Mouse (Mus musculus) limb, embryonic 13.5 days (tissue): ENCODE measurements at regions not wholly inside any gene's neighbourhood (a gene's known extent, or its start where the extent isn't known, plus 50 kb on each side); places are given as distances from the start of the nearest gene placed in this dataset.

ENCODE experiments used
- ATAC-seq: fragments of 200-750 bp; cut with Nextera tagmentation; 2 replicates; pipeline ENCODE4 v1.8.0; 2017; ENCODE audit warnings: low read depth, moderate number of reproducible peaks, moderate TSS enrichment; ENCODE audit not compliant: low FRiP score
- H3K27ac ChIP-seq: fragments of 300-500 bp; sonication (generic); 2 replicates; pipeline ENCODE4 v1.5.1; 2015; ENCODE audit warnings: inconsistent platforms, mild to moderate bottlenecking, moderate library complexity
- H3K27me3 ChIP-seq: fragments of 300-500 bp; sonication (generic); 2 replicates; pipeline ENCODE4 v1.6.1; 2015; ENCODE audit warnings: mild to moderate bottlenecking, inconsistent platforms
- H3K36me3 ChIP-seq: fragments of 300-500 bp; sonication (generic); 2 replicates; pipeline ENCODE4 v1.6.1; 2015; ENCODE audit warnings: inconsistent platforms, mild to moderate bottlenecking, moderate library complexity
- H3K4me1 ChIP-seq: fragments of 300-500 bp; sonication (generic); 2 replicates; pipeline ENCODE4 v1.6.1; 2015; ENCODE audit warnings: inconsistent platforms
- H3K4me2 ChIP-seq: fragments of 300-500 bp; sonication (generic); replicated peaks from 2 replicates; pipeline ENCODE4 v1.6.1; 2015; ENCODE audit warnings: inconsistent platforms, mild to moderate bottlenecking, moderate library complexity
- H3K4me3 ChIP-seq: fragments of 300-500 bp; sonication (generic); 2 replicates; pipeline ENCODE4 v1.5.1; 2015; ENCODE audit warnings: moderate library complexity, mild to moderate bottlenecking, inconsistent platforms
- H3K9ac ChIP-seq: fragments of 300-500 bp; sonication (generic); 2 replicates; pipeline ENCODE4 v1.6.1; 2015; ENCODE audit warnings: mild to moderate bottlenecking, inconsistent platforms
- H3K9me3 ChIP-seq: fragments of 300-500 bp; sonication (generic); 2 replicates; pipeline ENCODE4 v1.6.1; 2016; ENCODE audit warnings: inconsistent platforms
- WGBS: fragments of 180-500 bp; shearing (Covaris S2); methylation state at CpG from one replicate; pipeline ENCODE4 v1.1.7; 2015; 5-methylcytosine and 5-hydroxymethylcytosine counted together

DNA sequence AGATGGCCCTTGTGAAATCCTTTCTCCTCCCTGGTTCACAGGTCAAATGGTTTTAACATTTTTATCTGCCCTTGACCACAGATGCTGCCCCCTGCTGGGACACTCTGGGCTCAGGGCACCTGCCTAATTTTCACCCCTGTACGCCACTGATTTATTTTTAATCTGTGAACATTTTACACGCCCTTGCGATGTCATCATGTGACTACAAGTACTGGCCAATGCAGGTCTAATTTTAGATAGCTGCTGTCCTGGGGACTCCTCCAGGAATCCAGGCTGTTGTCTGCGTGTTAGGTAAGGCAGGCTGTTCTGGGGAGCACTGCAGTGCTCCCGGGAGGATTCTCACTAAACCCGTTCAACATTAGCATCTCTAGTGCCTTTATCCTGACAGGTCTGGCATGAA is 113.1 kb upstream of the Gm26897 start:
- H3K9ac ChIP-seq, result no peak overlapping the region
- ATAC-seq, result no peak
- H3K9me3 ChIP-seq, result no peaks in the 10 kb centered on the region
- H3K36me3 ChIP-seq, result no peaks in the 10 kb centered on the region
- no peak overlapping the region for H3K4me3 ChIP-seq
- H3K27me3 ChIP-seq, result peaks cover 2% of the 10 kb centered on the region; the same call in 1 of the 2 replicates
- H3K4me2 ChIP-seq, result no peak overlapping the region
- 68% methylated on average over 6 of the region's 6 CpGs for WGBS
- peaks cover 30% of the 10 kb centered on the region for H3K4me1 ChIP-seq
- H3K27ac ChIP-seq, result no peak overlapping the region

DNA sequence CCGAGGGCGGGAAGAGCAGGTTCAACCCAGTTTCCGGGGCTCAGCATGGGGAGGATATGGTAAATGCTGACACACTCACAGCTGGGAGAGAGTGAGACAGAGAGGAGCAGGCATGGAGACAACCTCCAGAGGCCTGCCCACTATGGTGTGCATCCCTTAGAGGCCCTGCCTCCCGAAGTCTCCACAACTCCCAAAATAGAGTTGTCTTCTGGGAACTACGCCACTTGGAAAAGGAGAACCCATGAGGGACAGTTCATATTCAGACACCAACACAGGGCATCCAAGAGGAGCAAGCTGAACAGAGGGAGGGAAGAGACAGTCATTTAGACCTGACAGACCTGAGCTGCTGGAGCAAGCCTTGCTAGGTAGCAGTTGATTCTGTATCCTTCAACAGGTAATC is 111.2 kb upstream of the Gm26897 start:
- Histone ChIP-seq H3K36me3 (no peaks in the 10 kb centered on the region), H3K4me2 (no peak overlapping the region), H3K27ac (no peak overlapping the region), H3K9ac (no peak overlapping the region), H3K9me3 (no peaks in the 10 kb centered on the region), H3K4me3 (no peak overlapping the region), H3K4me1 (peaks cover 30% of the 10 kb centered on the region), H3K27me3 (peaks cover 10% of the 10 kb centered on the region; the same call in 1 of the 2 replicates)
- 72% methylated on average over 5 of the region's 5 CpGs for WGBS
- ATAC-seq, result no peak

DNA sequence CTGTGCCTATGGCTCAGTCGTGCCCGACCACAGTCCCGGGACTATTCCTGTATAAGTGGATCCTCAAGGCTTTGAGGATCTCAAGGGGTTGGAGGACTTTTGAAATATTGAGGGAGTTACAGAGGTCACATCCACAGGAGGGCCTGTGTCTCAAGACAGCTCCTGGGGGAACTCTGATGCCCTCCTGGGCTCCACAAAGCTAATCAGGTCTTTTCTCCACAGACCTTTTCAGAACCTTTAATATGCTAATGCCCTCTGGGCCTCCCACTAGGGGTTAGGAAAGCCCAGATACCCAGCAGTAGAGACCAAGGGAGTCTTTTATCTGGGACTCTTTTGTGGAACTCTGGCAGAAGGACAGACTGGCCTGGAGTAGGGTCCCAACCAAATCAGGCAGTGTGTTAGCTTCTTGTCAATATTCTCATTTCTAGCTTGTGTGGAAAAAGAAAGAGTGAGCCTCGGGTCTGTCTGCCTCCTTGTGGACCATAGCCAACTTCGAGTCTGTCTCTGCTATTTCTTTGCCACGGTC is 107.4 kb upstream of the Gm26897 start:
- H3K27me3 ChIP-seq, result peaks cover 10% of the 10 kb centered on the region; the same call in 1 of the 2 replicates
- H3K36me3 ChIP-seq, result no peaks in the 10 kb centered on the region
- 26% methylated on average over 6 of the region's 6 CpGs for WGBS
- no peak overlapping the region for H3K27ac ChIP-seq
- no peak for ATAC-seq
- H3K4me1 ChIP-seq, result peaks cover 5% of the 10 kb centered on the region
- no peaks in the 10 kb centered on the region for H3K9me3 ChIP-seq
- H3K9ac ChIP-seq, result no peak overlapping the region
- H3K4me2 ChIP-seq, result no peak overlapping the region
- H3K4me3 ChIP-seq, result no peak overlapping the region

DNA sequence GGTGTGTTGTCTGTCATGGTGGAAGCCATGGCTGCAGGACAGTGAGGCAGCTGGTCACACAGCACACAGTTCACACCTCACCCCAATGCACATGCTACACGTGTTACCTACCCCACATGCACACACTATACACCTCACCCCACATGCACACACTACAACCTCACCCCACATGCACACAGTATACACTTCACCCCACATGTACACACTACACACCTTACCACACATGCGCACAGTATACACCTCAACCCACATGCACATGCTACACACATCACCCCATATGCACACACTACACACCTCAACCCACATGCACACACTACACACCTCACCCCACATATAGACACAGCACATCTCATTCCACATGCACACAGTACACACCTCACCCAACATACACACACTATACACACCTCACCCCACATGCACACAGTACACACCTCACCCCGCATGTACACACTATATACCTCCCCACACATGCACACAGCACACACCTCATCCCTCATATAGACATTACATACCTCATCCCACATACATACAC is 103.3 kb upstream of the Gm26897 start:
- H3K27me3 ChIP-seq, result peaks cover 10% of the 10 kb centered on the region; the same call in 1 of the 2 replicates
- no peak overlapping the region for H3K4me2 ChIP-seq
- H3K4me1 ChIP-seq, result peaks cover 16% of the 10 kb centered on the region
- H3K36me3 ChIP-seq, result no peaks in the 10 kb centered on the region
- H3K27ac ChIP-seq, result no peak overlapping the region
- peaks cover 13% of the 10 kb centered on the region; the same call in 1 of the 2 replicates for H3K9me3 ChIP-seq
- H3K4me3 ChIP-seq, result no peak overlapping the region
- H3K9ac ChIP-seq, result no peak overlapping the region
- 98% methylated on average over 3 of the region's 3 CpGs for WGBS
- 0 out of 2 replicates have a peak, but pooled peaks have one; percentile 12 for ATAC-seq

DNA sequence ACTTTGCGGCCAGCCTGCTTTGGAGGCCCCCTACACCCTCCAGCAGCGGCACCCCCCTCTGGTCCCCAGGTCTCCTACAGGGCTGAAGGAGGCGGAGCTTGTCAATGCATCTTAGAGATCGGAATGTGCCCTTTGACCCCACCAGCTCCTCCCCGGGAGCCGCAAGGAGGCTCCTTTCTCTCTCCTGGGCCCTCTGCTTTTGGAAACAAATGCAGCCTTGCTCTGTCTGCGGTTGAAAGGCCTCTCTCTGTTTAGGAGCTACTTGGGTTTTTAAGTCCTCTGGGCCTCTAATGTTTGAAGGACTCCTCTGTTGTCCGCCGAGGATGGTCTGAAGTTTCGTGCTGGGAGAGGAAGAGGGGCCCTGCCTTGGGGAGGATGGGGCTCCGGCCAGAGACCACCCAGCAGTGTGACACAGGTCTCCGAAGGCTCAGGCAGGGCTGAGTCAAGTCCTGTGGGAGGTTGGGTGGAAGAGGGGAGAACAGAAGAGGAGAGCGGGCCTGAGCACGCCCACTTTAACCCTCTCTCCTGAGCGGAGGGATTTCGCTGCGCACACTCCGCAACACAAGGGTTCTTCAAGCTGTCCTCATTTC is 102.1 kb upstream of the Gm26897 start:
- Histone ChIP-seq H3K27me3 (0 out of 2 replicates have a peak, but pooled peaks cover 6% of the 10 kb centered on the region), H3K4me3 (no peak overlapping the region), H3K27ac (peak overlapping the region; percentile 48; the same call in 1 of the 2 replicates), H3K9me3 (peaks cover 13% of the 10 kb centered on the region; the same call in 1 of the 2 replicates), H3K4me1 (peaks cover 16% of the 10 kb centered on the region), H3K36me3 (no peaks in the 10 kb centered on the region), H3K9ac (peak overlapping the region; percentile 40; the same call in 1 of the 2 replicates), H3K4me2 (peak overlapping the region; percentile 2; the same call in 1 of the 2 replicates)
- WGBS, result 24% methylated on average over 18 of the region's 18 CpGs
- peak; percentile 26; the same call in 1 of the 2 replicates for ATAC-seq

DNA sequence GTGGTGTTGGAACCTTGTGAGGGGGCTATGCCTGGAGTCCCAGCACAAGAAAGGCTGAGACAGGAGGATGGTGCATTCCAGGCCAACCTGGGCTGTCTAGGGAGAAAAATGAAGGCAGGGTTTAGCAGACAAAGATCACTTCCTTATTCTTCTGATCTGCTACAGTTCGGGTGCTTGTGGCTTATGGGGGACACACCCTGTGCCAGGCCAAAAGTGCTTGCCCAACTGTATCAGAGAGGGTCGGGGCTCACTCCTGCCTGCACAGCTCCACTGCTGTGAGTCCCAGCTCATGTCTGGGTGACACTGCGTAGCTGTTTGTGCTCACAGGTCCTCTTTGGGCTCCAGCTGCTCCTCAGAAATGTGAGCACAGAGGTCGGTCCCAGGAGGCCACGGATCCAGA is 98.6 kb upstream of the Gm26897 start:
- Histone ChIP-seq H3K9ac (no peak overlapping the region), H3K36me3 (no peaks in the 10 kb centered on the region), H3K9me3 (peaks cover 13% of the 10 kb centered on the region; the same call in 1 of the 2 replicates), H3K4me1 (peaks cover 25% of the 10 kb centered on the region), H3K27ac (no peak overlapping the region), H3K27me3 (peaks cover 23% of the 10 kb centered on the region), H3K4me3 (no peak overlapping the region), H3K4me2 (no peak overlapping the region)
- ATAC-seq, result no peak
- WGBS, result 80% methylated on average over 5 of the region's 5 CpGs

DNA sequence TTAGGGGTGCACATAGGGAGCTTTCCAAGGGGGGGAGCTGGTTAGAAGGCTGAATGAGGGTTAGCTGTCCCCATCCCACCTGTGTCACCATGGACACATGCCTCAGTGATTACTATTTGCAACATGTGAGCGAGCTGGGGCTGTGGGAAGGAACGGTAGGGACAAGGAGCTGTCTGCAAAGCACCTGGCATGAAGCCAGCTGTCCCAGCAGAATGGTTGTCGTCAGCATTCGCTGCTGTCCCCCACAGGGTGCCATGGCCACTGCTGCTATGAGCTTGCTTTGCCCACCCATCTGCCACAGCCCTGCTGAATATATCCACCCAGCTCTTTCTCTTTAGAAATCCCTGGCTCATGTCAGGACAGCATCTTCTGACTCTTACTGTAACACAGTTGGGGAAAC is 96.8 kb upstream of the Gm26897 start:
- ATAC-seq, result no peak
- Histone ChIP-seq H3K27ac (no peak overlapping the region), H3K4me2 (no peak overlapping the region), H3K4me1 (peaks cover 25% of the 10 kb centered on the region), H3K36me3 (no peaks in the 10 kb centered on the region), H3K9ac (no peak overlapping the region), H3K27me3 (peaks cover 29% of the 10 kb centered on the region), H3K9me3 (peaks cover 17% of the 10 kb centered on the region; the same call in 1 of the 2 replicates), H3K4me3 (no peak overlapping the region)
- WGBS, result 36% methylated on average over 4 of the region's 4 CpGs

DNA sequence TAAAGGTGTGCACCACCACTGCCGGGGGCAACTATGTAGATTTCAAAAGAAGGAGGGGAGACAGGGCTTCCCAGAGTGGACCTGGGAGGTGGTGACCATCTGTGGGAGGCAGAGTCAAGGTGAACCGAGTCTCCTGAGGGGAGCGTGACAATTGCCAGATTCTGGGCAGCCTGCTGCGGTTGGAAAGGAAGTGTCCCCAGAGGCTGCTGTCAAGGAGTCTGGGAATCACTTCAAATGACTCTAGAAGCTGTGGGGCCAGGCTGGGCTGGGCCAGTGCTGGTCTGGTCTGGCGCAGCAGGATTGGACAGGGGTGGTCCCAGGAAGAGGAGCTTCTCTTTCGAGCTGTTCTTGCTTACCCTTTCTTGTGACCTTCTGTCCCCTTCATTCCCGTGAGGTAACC is 95.4 kb upstream of the Gm26897 start:
- Histone ChIP-seq H3K4me1 (peaks cover 21% of the 10 kb centered on the region), H3K27ac (no peak overlapping the region), H3K4me3 (no peak overlapping the region), H3K27me3 (peaks cover 29% of the 10 kb centered on the region), H3K9me3 (peaks cover 10% of the 10 kb centered on the region; the same call in 1 of the 2 replicates), H3K4me2 (no peak overlapping the region), H3K36me3 (no peaks in the 10 kb centered on the region), H3K9ac (no peak overlapping the region)
- no peak for ATAC-seq
- WGBS, result 53% methylated on average over 7 of the region's 7 CpGs

DNA sequence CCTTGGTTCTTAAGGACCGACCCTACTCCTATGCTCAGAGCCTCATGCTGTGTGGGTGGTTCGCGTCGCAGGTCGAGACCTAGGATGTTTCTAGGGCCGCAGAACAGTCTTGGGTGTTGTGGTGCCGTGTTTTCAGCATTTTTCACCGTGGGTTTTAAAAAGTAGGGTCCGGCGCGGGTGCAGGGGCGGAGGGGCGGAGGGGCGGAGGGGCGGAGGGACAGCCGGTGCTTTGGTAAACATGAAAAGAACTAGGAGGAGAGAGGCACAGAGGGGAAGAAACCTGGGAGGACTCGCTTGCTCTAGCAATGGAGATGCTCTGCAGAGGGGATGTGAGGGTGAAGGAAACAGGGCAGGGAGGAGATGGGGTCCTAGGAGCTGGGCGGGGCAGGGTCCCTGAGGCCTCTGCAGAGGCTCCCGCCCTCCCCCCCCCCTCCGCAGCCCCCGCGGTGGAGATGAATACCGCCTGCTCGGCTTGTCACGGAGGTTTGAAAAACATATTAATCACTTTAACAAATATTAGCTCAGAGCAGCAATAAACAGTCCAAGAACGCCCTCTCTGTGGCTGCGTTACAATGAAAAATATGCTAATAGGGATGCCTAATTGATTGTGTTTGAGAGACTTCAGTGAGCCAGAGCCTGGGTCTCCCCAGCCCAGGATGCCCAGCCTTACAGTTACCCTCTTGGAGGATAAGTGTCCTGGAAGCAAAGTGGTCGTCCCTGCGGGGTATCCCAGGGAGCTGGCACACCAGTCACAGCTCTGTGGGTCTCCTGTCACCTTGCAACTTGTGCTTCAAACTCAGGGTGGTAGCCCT is 94.0 kb upstream of the Gm26897 start:
- Histone ChIP-seq H3K9ac (peak overlapping the region; percentile 55; the same call in 1 of the 2 replicates), H3K4me2 (peak overlapping the region; percentile 53), H3K36me3 (no peaks in the 10 kb centered on the region), H3K27me3 (peaks cover 29% of the 10 kb centered on the region), H3K27ac (no peak overlapping the region), H3K4me1 (peaks cover 21% of the 10 kb centered on the region), H3K4me3 (peak overlapping the region; percentile 19), H3K9me3 (peaks cover 5% of the 10 kb centered on the region; the same call in 1 of the 2 replicates)
- WGBS, result 10% methylated on average over 29 of the region's 29 CpGs
- ATAC-seq, result no peak

DNA sequence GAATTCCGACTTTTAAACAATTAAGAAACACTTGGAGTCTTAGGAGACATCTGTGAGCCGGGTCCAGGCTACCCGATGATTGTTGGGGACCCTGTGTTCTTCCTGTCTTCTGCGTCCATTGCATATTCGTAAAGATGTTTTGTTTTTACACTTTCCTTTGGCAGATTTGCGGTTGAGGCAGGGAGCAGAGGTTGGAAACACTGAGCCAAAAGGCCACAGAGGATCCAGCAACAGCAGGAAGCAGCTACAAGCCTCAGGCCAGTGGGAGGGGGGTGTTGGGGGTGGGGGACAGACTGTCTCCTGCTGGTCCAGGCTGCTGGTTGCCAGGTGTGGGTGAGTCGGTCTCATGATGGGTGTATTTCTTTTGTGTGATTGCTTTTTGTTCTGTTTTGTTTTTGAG is 92.7 kb upstream of the Gm26897 start:
- Histone ChIP-seq H3K27me3 (peaks cover 29% of the 10 kb centered on the region), H3K9me3 (peaks cover 5% of the 10 kb centered on the region; the same call in 1 of the 2 replicates), H3K4me2 (no peak overlapping the region), H3K27ac (no peak overlapping the region), H3K9ac (no peak overlapping the region), H3K4me3 (no peak overlapping the region), H3K4me1 (peaks cover 21% of the 10 kb centered on the region), H3K36me3 (no peaks in the 10 kb centered on the region)
- 56% methylated on average over 7 of the region's 7 CpGs for WGBS
- no peak for ATAC-seq

DNA sequence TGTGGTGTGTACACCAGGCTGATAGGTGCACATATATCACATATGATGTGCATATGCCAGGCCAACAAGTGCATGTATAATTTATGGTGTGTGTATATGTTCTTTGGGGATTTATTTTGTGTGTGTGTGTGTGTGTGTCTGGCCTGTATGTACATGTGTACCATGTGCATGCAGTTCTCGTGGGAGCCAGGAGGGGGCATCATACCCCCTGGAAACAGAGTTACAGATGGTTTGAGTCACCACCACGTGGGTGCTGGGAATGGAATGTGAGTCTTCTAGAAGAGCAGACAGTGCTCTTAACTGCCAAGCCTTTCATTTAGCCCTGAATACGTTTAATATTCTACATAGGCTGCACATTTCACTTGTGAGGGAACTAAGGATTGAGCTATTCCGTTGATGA is 92.0 kb upstream of the Gm26897 start:
- 85% methylated on average over 4 of the region's 4 CpGs for WGBS
- Histone ChIP-seq H3K9me3 (peaks cover 5% of the 10 kb centered on the region; the same call in 1 of the 2 replicates), H3K4me1 (peaks cover 21% of the 10 kb centered on the region), H3K9ac (no peak overlapping the region), H3K4me3 (no peak overlapping the region), H3K4me2 (no peak overlapping the region), H3K27ac (no peak overlapping the region), H3K27me3 (peaks cover 26% of the 10 kb centered on the region), H3K36me3 (no peaks in the 10 kb centered on the region)
- ATAC-seq, result no peak

DNA sequence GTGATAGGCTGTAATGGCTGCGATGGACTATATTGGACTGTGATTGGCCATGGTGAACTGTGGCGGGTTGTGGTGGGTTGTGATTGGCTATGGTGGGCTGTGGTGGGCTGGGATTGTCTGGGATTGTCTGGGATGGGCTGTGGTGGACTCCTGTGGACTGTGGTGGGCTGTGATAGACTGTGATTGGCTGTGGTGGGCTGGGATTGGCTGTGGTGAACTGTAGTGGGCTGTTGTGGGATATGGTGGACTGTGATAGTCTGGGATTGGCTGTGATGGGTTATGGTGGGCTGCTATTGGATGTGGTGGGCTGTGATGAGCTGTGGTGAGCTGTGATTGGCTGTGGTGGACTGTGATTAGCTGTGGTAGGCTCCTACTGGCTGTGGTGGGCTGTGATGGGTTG is 89.6 kb upstream of the Gm26897 start:
- peaks cover 38% of the 10 kb centered on the region for H3K4me1 ChIP-seq
- no peak for ATAC-seq
- 84% methylated on average over 2 of the region's 2 CpGs for WGBS

More for the DNA sequence above, 89.6 kb upstream of the Gm26897 start:
- Histone ChIP-seq H3K4me2 (no peak overlapping the region), H3K27ac (no peak overlapping the region), H3K4me3 (no peak overlapping the region), H3K27me3 (peaks cover 12% of the 10 kb centered on the region), H3K9ac (no peak overlapping the region), H3K36me3 (no peaks in the 10 kb centered on the region), H3K9me3 (peaks cover 5% of the 10 kb centered on the region; the same call in 1 of the 2 replicates)
